Mouse (Mus musculus): ENCODE measurements around the gene Hspb7. TPM values are rescaled to one million over a fixed set of nuclear protein-coding genes. Genes with fewer than 3 reads are reported as not detected.
A peak's percentile ranks its signal among the peaks of the same experiment; 100 is the strongest.

Hspb7 gene
- polyA plus RNA-seq, 1 experiment from 2014 or later: not detected

DNA sequence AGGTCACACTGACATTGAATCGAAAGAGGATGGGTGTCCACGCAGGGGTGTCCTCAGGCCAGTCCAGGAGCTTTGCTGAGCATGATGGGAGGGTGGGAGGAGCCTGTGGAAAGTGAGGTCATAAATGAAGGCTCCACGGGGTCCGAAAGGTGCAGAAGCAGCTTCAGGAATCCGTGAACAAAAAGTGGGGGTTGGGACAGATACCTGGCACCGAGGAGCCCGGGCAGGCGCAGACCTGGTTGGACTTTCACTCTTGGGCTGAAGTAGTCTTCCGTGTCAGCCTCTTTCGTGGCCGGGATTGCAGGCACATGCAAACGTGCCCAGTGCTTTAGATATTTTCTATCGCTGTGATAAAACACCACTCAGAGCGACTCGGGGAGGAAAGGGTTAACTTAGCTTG lies 20.4 kb upstream of the Hspb7 start:
- Histone ChIP-seq H3K27ac (no peak overlapping the region), H3K36me3 (no peaks in the 10 kb centered on the region), H3K27me3 (ENCODE audit: insufficient read depth, poor library complexity, severe bottlenecking) (peaks cover 38% of the 10 kb centered on the region), H3K4me1 (replicated peaks) (peaks cover 22% of the 10 kb centered on the region), H3K4me3 (no peak overlapping the region), H3K9me3 (no peaks in the 10 kb centered on the region)
- WGBS: 87% methylated on average over 15 of the region's 15 CpGs
- no peak for DNase-seq (ENCODE audit: low spot score)

DNA sequence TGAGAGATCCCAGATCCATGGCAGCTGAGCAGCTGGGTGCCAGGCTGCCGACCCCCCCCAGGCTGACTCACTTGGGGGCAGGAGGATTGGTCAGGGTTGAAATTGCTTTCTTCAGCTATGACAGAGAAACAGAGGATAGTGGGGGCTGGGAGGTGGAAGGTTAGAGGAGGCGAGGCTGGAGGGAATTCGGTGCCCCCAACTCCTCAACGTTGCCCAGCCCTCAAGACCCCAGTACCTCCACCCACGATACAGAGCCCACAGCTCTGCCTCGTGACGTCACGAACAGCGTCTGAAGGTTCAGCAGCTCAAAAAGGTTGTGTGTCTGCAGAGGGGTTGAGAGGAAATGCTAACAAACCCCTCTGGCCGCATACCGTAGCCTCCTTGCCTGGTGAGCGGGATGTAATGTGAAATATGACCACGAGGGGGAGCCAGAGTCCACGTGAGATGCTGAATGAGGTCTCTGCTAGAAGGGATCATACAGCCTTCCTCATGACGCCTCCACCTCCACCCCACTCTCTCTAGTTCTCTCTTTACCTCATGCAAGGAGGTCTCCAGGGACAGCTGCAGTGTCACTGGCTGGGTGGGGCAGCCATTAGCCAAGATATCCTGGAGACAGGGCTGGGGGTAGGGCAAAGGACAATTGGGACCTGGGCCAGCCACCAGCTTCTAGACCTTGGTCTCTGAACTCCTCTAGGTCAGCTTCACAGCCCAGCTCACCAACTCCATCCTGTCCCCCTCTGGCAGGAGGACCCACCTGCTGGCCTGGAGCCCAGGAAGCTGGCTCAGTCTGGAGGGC lies 15.9 kb upstream of the Hspb7 start:
- H3K4me1 ChIP-seq (replicated peaks): peaks cover 16% of the 10 kb centered on the region
- no peaks in the 10 kb centered on the region for H3K9me3 ChIP-seq
- 14% methylated on average over 15 of the region's 15 CpGs for WGBS
- H3K27ac ChIP-seq: no peak overlapping the region
- peaks cover 33% of the 10 kb centered on the region for H3K27me3 ChIP-seq (ENCODE audit: insufficient read depth, poor library complexity, severe bottlenecking)
- peak; percentile 89 for DNase-seq (ENCODE audit: low spot score)
- H3K4me3 ChIP-seq: no peak overlapping the region
- no peaks in the 10 kb centered on the region for H3K36me3 ChIP-seq

DNA sequence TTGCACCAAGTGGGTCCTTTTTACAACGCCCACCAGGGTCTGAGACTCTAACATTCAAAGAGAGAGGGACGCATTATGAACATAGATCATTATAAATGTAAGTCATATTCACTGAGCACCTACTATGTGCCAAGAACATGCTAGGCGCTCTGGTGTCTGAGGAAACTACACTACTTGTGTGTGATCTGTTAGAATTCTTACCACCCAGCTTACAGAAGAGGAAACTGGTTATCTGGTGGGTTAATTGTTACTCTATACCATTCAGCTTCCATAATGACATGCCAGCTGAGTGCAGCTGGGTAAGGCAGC lies 15.3 kb upstream of the Hspb7 start:
- Histone ChIP-seq H3K27ac (no peak overlapping the region), H3K27me3 (ENCODE audit: insufficient read depth, poor library complexity, severe bottlenecking) (peaks cover 34% of the 10 kb centered on the region)
- WGBS: 93% methylated on average over 3 of the region's 3 CpGs

DNA sequence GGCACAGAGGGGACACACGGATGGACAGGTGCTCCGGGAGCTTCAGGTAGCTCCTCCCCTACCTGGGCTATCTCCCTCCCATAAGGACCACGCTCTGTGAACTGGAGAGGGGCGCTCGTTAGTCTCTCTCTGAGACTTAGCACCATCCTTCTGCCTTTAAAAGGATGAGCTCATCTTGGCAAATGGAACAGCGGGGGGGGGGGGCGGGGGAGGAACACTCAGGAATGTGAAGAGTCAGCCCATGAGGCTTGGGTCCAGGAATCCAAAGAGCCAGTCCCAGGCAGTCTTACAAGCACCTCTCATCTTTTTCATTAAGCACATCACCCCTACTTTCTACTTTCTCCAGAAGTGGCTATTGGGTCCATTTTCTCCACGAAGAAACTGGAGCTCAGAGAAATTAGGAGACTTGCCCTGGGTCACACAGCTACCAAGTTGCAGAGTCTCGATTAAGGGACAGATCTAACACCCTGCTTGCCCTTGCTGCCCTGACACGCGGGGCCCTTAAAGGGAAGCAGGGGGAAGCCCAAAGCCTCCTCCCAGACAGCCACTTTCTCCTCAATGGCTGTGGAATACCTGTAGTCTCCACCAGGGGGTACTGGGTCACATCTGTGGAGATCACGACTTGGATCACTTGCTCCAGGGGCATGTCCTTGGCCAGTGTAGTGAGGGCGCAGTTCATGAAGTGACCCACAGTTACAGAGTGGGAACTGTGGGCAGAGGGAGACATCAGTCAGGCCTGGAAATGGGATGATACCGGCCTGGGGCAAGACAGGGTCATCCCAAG lies 13.9 kb upstream of the Hspb7 start:
- peaks cover 21% of the 10 kb centered on the region; the same call in 1 of the 2 replicates for H3K4me1 ChIP-seq (replicated peaks)
- H3K27ac ChIP-seq: no peak overlapping the region
- no peak overlapping the region for H3K4me3 ChIP-seq
- H3K36me3 ChIP-seq: no peaks in the 10 kb centered on the region
- peak; percentile 33 for DNase-seq (ENCODE audit: low spot score)
- H3K9me3 ChIP-seq: no peaks in the 10 kb centered on the region
- H3K27me3 ChIP-seq (ENCODE audit: insufficient read depth, poor library complexity, severe bottlenecking): peaks cover 46% of the 10 kb centered on the region
- WGBS: 47% methylated on average over 14 of the region's 14 CpGs

More for the DNA sequence above, 15.3 kb upstream of the Hspb7 start:
- no peak for DNase-seq (ENCODE audit: low spot score)
- H3K36me3 ChIP-seq: no peaks in the 10 kb centered on the region
- no peak overlapping the region for H3K4me3 ChIP-seq
- no peaks in the 10 kb centered on the region for H3K9me3 ChIP-seq
- peaks cover 16% of the 10 kb centered on the region for H3K4me1 ChIP-seq (replicated peaks)

DNA sequence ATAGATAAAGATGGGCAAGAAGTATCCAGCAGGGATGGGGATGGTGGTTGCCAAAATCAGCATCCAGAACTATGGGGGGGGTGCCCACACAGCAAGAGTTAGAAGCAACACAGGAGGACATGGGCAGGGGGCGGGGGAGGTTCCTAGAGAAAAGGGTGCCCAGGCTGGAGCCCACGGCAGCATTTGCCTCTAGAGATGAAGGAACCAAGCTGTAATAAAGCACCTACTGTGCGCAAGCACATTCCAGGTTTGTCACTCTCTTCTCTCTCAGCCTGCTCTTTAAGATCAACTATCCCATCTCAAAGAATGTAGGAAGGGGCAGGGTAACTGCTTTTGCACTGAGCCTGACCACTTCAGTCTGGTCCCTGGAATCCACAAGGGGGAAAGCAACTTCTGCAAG lies 12.0 kb upstream of the Hspb7 start:
- peaks cover 18% of the 10 kb centered on the region; the same call in 1 of the 2 replicates for H3K4me1 ChIP-seq (replicated peaks)
- no peak overlapping the region for H3K4me3 ChIP-seq
- peaks cover 46% of the 10 kb centered on the region for H3K27me3 ChIP-seq (ENCODE audit: insufficient read depth, poor library complexity, severe bottlenecking)
- H3K36me3 ChIP-seq: no peaks in the 10 kb centered on the region
- WGBS: 79% methylated on average over 3 of the region's 3 CpGs
- no peak for DNase-seq (ENCODE audit: low spot score)
- no peaks in the 10 kb centered on the region for H3K9me3 ChIP-seq
- H3K27ac ChIP-seq: no peak overlapping the region

DNA sequence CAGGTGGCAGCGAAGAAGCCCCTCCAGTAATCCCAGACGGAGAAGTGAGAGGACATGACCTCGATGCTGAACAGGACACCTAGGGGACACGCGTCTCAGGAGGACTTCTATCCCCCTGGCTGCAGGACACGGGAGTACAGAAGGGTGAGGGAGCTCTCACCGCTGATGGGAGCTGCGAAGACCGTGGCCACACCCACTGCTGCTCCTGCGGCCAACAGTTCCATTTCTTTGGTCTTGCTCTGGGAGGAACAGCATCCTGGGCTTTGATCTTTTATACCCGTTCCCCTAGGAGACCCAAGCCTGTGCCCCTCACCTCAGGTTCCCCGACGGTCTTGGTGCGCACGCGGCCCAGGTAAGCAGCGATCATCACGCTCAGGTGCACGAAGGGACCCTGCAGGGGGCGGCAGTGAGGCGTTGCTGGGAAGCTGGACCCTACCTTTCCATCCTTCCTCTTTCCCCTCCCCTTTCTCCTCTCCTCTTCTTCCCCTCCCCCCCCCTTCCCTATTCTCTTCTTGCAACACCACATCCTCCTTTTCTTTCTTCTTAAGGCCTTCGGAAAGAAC lies 9.1 kb upstream of the Hspb7 start:
- no peak overlapping the region for H3K4me3 ChIP-seq
- H3K27me3 ChIP-seq (ENCODE audit: insufficient read depth, poor library complexity, severe bottlenecking): peaks cover 22% of the 10 kb centered on the region; the same call in 1 of the 2 replicates
- no peak overlapping the region for H3K27ac ChIP-seq
- no peaks in the 10 kb centered on the region for H3K9me3 ChIP-seq
- 18% methylated on average over 22 of the region's 22 CpGs for WGBS
- H3K4me1 ChIP-seq (replicated peaks): 0 out of 2 replicates have a peak, but pooled peaks cover 8% of the 10 kb centered on the region
- no peak for DNase-seq (ENCODE audit: low spot score)
- H3K36me3 ChIP-seq: no peaks in the 10 kb centered on the region

DNA sequence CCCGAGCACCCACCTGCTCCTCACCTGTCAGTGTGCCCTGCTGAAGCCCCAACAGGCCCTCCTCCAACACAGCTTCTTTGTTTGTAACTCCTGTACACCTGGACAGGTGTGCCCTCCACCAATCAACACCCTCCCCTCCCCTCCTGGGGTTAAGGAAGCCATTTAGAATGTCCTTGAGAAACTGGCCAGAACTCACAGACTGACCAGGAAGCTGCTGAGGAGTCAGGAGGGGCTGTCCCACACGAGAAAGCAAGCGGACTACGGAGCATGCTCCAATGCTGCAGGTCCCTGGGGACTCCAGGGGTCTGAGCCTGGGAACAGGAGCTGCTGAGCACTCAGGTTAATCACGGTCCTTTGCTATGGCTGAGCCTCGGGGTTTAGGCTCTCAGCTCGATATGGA lies 4.7 kb upstream of the Hspb7 start, which contains the start of gene Clcnkb:
Gene Clcnkb, minus strand, starts transcription at position 91 of the 400 bp plus-strand sequence.
- DNase-seq (ENCODE audit: low spot score): no peak
- Histone ChIP-seq H3K27me3 (ENCODE audit: insufficient read depth, poor library complexity, severe bottlenecking) (peaks cover 13% of the 10 kb centered on the region; the same call in 1 of the 2 replicates), H3K9me3 (no peaks in the 10 kb centered on the region), H3K4me3 (no peak within 1 kb of the TSS), H3K36me3 (no peaks in the 10 kb centered on the region), H3K4me1 (replicated peaks) (peaks cover 17% of the 10 kb centered on the region), H3K27ac (no peak within 1 kb of the TSS)
- WGBS: 63% methylated on average over 7 of the region's 7 CpGs

DNA sequence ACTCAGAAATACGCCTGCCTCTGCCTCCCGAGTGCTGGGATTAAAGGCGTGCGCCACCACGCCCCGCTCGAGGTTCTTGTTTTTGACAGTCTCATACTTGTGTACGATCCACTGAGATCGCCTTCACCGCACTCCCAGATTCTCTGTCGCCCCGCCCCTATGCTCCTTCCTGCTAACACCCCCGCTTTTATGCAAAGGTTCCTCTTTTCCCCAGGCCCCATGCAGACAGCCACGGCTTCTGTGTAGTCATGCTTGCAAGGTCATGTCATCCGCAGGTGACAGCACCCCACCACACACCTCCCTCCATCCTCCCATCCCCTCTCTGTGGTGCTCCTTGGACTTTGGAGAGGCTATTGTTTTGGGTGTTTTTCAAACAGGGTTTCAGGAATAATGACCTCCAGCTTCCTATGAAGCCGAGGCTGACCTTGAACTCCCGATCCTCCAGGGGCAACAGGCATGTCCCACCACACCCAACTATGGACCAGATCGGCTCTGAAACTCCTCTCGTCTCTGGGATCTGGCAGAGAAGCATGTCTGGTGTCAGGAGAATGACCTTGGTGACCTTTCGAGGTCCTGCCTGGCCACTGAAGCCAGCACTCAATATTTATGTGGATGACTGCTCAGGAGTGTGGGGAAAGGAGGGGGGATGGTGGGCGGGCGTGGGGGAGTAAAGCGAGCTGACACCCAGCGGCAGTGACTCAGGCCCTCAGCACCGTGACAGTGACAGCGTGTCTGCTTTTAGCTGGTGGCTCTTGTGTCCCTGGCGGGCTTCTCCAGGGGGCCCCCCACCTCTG lies 984 bp upstream of the Hspb7 start:
- DNase-seq (ENCODE audit: low spot score): no peak
- H3K4me3 ChIP-seq: no peak overlapping the region
- peaks cover 24% of the 10 kb centered on the region for H3K4me1 ChIP-seq (replicated peaks)
- peaks cover 34% of the 10 kb centered on the region for H3K27me3 ChIP-seq (ENCODE audit: insufficient read depth, poor library complexity, severe bottlenecking)
- H3K9me3 ChIP-seq: no peaks in the 10 kb centered on the region
- WGBS: 66% methylated on average over 27 of the region's 27 CpGs
- H3K36me3 ChIP-seq: no peaks in the 10 kb centered on the region
- 0 out of 2 replicates have a peak overlapping the region, but pooled peaks have one; percentile 50 for H3K27ac ChIP-seq

DNA sequence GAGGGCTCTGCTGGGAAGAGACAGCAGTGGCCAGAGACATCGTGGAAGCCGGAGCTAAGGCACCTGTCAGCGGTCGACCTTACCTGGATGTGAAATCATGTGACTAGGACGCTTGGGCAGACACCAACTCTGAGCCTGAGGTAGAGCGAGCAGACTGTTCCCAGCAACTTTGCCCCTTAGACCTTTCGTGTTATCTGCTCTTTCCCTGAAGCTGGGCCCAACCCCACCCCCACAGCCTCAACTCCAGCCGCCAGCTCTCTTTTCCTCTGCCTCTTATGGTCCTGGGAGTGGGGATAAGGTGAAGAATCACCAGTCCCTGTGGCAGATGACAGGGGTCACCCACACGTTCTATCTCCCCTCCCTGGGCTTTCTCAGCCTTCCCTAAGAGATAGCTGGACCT lies 307 bp downstream of the Hspb7 start:
- 54% methylated on average over 9 of the region's 9 CpGs for WGBS
- no peak for DNase-seq (ENCODE audit: low spot score)
- Histone ChIP-seq H3K27me3 (ENCODE audit: insufficient read depth, poor library complexity, severe bottlenecking) (peaks cover 47% of the 10 kb centered on the region), H3K27ac (no peak overlapping the region), H3K4me1 (replicated peaks) (peaks cover 36% of the 10 kb centered on the region), H3K9me3 (no peaks in the 10 kb centered on the region), H3K4me3 (no peak overlapping the region), H3K36me3 (no peaks in the 10 kb centered on the region)

DNA sequence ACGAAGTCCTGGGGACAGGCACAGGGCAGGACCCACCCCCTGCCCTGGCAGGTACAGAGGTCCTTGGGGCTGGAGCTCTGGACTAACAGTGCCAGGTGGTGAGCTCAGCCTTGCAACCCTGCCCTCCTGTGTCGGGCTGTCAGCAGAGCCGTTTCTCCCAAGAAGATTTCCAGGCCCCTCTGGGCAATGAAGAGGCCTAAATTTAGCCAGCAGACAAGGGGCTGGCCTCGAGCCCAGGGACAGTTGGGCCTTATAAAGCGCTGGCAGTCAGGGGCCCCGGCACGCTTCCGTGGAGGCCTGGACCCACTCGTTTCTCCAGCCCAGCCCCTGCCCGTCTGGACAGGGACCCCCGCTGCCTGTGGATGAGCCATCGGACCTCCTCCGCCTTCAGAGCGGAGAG lies 844 bp downstream of the Hspb7 start:
- Histone ChIP-seq H3K27ac (no peak overlapping the region), H3K27me3 (ENCODE audit: insufficient read depth, poor library complexity, severe bottlenecking) (peaks cover 52% of the 10 kb centered on the region), H3K4me1 (replicated peaks) (peaks cover 41% of the 10 kb centered on the region), H3K4me3 (no peak overlapping the region), H3K9me3 (no peaks in the 10 kb centered on the region), H3K36me3 (no peaks in the 10 kb centered on the region)
- DNase-seq (ENCODE audit: low spot score): no peak
- 73% methylated on average over 14 of the region's 14 CpGs for WGBS

DNA sequence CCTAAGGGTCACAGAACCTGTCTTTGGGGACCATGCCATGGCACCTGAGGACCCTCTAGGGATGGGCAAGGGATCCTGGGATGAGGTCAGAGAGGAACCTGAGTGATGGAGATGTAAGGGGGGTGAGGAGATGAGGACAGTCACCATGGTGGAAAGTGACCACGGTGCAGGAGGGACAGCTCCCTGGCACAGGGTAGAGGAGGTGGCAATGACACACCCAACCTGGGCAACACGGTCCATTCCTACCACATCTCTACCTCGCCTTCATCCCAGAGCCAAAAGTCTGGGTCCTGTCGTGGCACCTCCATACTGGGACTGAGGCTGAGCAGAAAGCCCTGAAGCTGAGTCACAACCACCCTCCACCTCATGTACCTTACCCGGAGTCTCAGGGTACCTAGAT lies 2.3 kb downstream of the Hspb7 start:
- Histone ChIP-seq H3K27me3 (ENCODE audit: insufficient read depth, poor library complexity, severe bottlenecking) (peaks cover 65% of the 10 kb centered on the region), H3K4me3 (no peak overlapping the region), H3K9me3 (no peaks in the 10 kb centered on the region), H3K36me3 (no peaks in the 10 kb centered on the region), H3K27ac (no peak overlapping the region), H3K4me1 (replicated peaks) (peaks cover 46% of the 10 kb centered on the region)
- 81% methylated on average over 5 of the region's 5 CpGs for WGBS
- no peak for DNase-seq (ENCODE audit: low spot score)

DNA sequence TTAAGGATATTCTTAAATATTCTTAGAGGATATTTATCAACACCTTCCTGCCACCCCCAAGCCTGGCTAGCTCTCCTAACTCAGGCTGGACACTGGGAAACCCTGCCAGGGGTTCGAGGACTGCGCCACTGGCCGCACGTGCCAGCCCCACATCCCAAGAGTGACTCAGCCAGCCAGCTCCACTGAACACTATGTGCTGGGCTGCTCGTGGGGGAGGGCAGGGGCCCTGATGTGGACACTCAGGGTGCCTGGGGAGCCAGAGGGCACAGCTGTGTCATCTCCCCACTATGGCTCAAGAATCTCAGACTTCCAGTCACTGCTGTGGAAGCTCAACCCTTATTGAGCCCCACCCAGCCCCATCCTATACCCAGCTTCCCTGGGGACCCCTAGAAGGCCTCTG lies 2.7 kb downstream of the Hspb7 start:
- Histone ChIP-seq H3K4me3 (no peak overlapping the region), H3K4me1 (replicated peaks) (peaks cover 46% of the 10 kb centered on the region), H3K36me3 (no peaks in the 10 kb centered on the region), H3K27ac (no peak overlapping the region), H3K27me3 (ENCODE audit: insufficient read depth, poor library complexity, severe bottlenecking) (peaks cover 65% of the 10 kb centered on the region), H3K9me3 (no peaks in the 10 kb centered on the region)
- no peak for DNase-seq (ENCODE audit: low spot score)
- 80% methylated on average over 5 of the region's 5 CpGs for WGBS

Data from hindbrain, embryonic 10.5 days (tissue).